Mouse (Mus musculus): ENCODE measurements around the gene Tgif1.

DNA sequence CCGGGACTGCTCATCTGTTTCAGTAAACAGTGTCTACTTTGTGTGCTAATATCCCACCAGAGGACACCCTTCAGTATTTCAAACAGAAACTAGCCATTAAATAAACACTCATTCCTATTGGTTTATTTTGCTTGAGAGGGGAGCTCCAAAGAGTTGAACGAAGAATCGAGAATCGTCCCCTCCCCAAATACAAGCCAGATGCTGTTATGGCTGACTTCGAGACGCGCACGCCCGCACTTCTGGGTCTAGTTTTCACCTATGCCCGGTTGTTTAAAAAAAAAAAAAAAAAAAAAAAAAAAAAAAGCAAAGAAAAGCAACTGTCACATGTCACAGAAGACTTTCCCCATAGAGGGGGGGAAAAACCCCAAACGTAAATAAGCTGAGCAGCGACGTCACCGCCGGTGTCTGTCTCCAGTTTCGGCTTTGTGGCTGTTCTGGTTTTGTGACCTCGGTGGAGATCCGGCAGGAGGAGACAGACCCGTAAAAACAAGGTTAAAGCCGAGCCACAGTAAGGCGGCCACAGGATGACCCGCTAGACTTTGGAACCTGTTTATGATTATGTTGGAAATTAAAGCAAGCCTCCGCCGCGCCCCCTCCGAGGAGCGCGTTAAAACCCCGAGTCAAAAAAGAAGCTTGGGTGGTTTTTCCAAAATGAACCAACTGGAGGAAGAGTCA, 1.2 kb downstream of the Tgif1 start:
- TF ChIP-seq POLR2A (IDR thresholded peaks at IDR 0.05; ENCODE audit: borderline replicate concordance, low read depth, low read length) (no peak), CTCF (IDR thresholded peaks at IDR 0.05; ENCODE audit: low read depth, low read length) (no peak)

All from bone marrow macrophage, adult 2 months (primary cell).